Mouse (Mus musculus): ENCODE results near the gene Ypel1. TPM values are rescaled to one million over a fixed set of nuclear protein-coding genes. Genes with fewer than 3 reads are reported as not detected.

Ypel1 gene
- total RNA-seq, 1 experiment from 2014 or later = 1.3 TPM

DNA sequence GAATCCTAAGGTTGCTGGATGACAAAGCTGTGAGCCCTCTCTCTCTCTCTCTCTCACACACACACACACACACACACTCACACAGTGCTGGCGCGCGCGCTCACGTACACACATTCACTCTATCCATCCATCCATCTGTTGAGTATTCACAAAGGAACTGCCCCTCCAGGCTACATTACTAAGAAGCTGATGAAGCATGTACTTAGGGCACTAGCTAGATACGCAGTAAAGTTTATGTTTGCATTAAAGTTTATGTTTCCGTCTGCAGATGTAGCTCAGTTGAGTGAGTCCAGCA lies 63.4 kb downstream of the Ypel1 start:
- ATAC-seq (ENCODE audit: extremely low read depth, insufficient number of reproducible peaks, low FRiP score, poor library complexity, severe bottlenecking) = no peak

Other genes with a start within 250 kb of the Ypel1 start
- 1.6 and 2.1 TPM in 2 replicates for gene Spag6l, start 240.2 kb upstream of the Ypel1 start, total RNA-seq (2017)
- gene Igll1, start 205.7 kb upstream of the Ypel1 start, total RNA-seq (2017) = 0.23 TPM in 1 of 2 replicates, not detected in the other
- 92.3 and 107 TPM in 2 replicates for gene Top3b, start 199.0 kb upstream of the Ypel1 start, total RNA-seq (2017)
- gene Vpreb1, start 198.9 kb upstream of the Ypel1 start, total RNA-seq (2017) = not detected in 2 replicates
- gene Ppm1f, start 173.2 kb upstream of the Ypel1 start, total RNA-seq (2017) = 9.3 and 12.5 TPM in 2 replicates
- 130 and 147 TPM in 2 replicates for gene Mapk1, start 86.3 kb upstream of the Ypel1 start, total RNA-seq (2017)
- 126 and 148 TPM in 2 replicates for gene Ppil2, start 41.6 kb downstream of the Ypel1 start, total RNA-seq (2017)
- 3.3 TPM in 1 of 2 replicates, not detected in the other for gene 2610318N02Rik, start 55.5 kb downstream of the Ypel1 start, total RNA-seq (2017)
- 6.8 and 11.8 TPM in 2 replicates for gene Sdf2l1, start 62.7 kb downstream of the Ypel1 start, total RNA-seq (2017)
- 1.9 and 2.9 TPM in 2 replicates for gene Ydjc, start 74.9 kb downstream of the Ypel1 start, total RNA-seq (2017)
- gene Ccdc116, start 77.5 kb downstream of the Ypel1 start, total RNA-seq (2017) = 0.37 and 0.58 TPM in 2 replicates
- 45.5 and 49.6 TPM in 2 replicates for gene Ube2l3, start 133.0 kb downstream of the Ypel1 start, total RNA-seq (2017)
- 0.12 TPM in 1 of 2 replicates, not detected in the other for gene Rimbp3, start 138.9 kb downstream of the Ypel1 start, total RNA-seq (2017)
- 1.2 and 1.7 TPM in 2 replicates for gene Hic2, start 163.9 kb downstream of the Ypel1 start, total RNA-seq (2017)
- 11.0 and 13.0 TPM in 2 replicates for gene Tmem191c, start 206.4 kb downstream of the Ypel1 start, total RNA-seq (2017)